Mouse (Mus musculus): ENCODE data around the gene Fam178b.

- TF ChIP-seq CTCF (IDR thresholded peaks at IDR 0.05; ENCODE audit: low read depth, low read length) (no peak), POLR2A (IDR thresholded peaks at IDR 0.05; ENCODE audit: borderline replicate concordance, low read depth, low read length) (no peak)
Measured at GRCm38 (mm10) chr1:36519626-36520025, 163.4 kb downstream of the Fam178b start.

Data from bone marrow macrophage, adult 2 months (primary cell).